ENCODE assay signal across 8 mouse cellular contexts in genomic region chr6:52713104-52713896, GRCm38 (mm10). TPM values are rescaled to one million over a fixed set of nuclear protein-coding genes. Genes with fewer than 3 reads are reported as not detected.
A peak's percentile ranks its signal among the peaks of the same experiment; 100 is the strongest.
DNase-seq lines count a peak whose midpoint lies in the region; ATAC-seq lines count a peak whose summit lies in the region.

Gene Tax1bp1, plus strand, starts transcription at chr6:52713729.

- DNase-seq in T-cell, adult 2 months (ENCODE audit: low spot score), result peak; percentile 97
- DNase-seq in cerebellum, postnatal 25 days, result peak; percentile 96
- DNase-seq in frontal cortex, postnatal 25 days (ENCODE audit: low spot score in 2 of 2), result peak; percentile 82 to 86
- DNase-seq in layer of hippocampus, postnatal 14 days (ENCODE audit: low spot score in 2 of 2), result peak; percentile 92 to 94
- peak; percentile 95 for DNase-seq in lung, postnatal 10 days
- DNase-seq in ovary, postnatal 14 days (ENCODE audit: low spot score), result peak; percentile 84
- DNase-seq in thymus, postnatal 14 days, result peak; percentile 94

- peaks cover 10% of the 10 kb centered on the region for H3K4me1 ChIP-seq in hindbrain, embryonic 13.5 days (replicated peaks)

- peak within 1 kb of the TSS; percentile 95 for H3K9ac ChIP-seq in hindbrain, embryonic 13.5 days

- 4% methylated on average over 32 of the region's 38 CpGs for WGBS in hindbrain, embryonic 13.5 days

- H3K9me3 ChIP-seq in hindbrain, embryonic 13.5 days, result no peaks in the 10 kb centered on the region

- H3K27ac ChIP-seq in hindbrain, embryonic 13.5 days, result peak within 1 kb of the TSS; percentile 90

- no peaks in the 10 kb centered on the region for H3K36me3 ChIP-seq in hindbrain, embryonic 13.5 days

- no peaks in the 10 kb centered on the region for H3K27me3 ChIP-seq in hindbrain, embryonic 13.5 days

- peak within 1 kb of the TSS; percentile 71 for H3K4me2 ChIP-seq in hindbrain, embryonic 13.5 days

- H3K4me3 ChIP-seq in hindbrain, embryonic 13.5 days, result peak within 1 kb of the TSS; percentile 97

- peak; percentile 99 for ATAC-seq in hindbrain, embryonic 13.5 days (ENCODE audit: low FRiP score)

RNA-seq across cellular contexts. Expression of gene Tax1bp1, which starts in this region (rescaled TPM):
- 180 and 183 TPM in 2 replicates for polyA plus RNA-seq in hindbrain, embryonic 13.5 days (2015; fragmentation: Nextera tagmentation; extraction: Ambion mirVana)
- 100 to 1,000 TPM; 118 to 119 TPM for total RNA-seq in layer of hippocampus, postnatal 14 days (2021)

Comparison
In these comparisons a context has a peak if more than half of its experiments do, and no peak if none do; other contexts are left out.
1. Peak in every context shown above with its lines: DNase-seq, ATAC-seq, H3K4me3 ChIP-seq and H3K27ac ChIP-seq.